Mouse (Mus musculus) kidney, postnatal 36 days (tissue): ENCODE measurements around the gene Qprt.
"Not testable (repeated sequence)": the region's sequence is repeated elsewhere in the genome, so short reads cannot be mapped to it uniquely, and the experiment has no call there.

Experiments
- DNase-seq, 2 experiments: peaks; one replicate each; pipeline ENCODE4 v3.0.0; 2021 to 2022; ENCODE audit warnings: mixed read lengths in 2 of 2

Gene Qprt

DNA sequence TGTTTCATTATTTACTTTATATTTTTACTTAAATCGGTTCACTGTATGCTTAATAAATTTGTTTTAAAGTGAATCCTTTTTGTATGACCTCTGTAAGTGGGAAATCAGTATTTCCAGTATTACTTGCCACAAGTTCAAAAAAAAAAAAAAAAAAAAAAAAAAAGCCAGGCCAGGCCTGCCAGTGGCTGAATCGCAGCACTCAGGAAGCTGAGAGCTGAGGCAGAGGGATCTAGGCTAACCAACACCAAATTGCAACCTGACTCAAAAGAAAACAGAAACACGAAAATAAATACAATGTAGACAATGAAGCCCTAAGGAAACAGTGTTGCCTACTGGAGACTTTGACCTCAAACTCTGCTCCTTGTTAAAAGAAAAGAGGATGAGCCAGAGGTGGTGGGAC, 28.1 kb downstream of the Qprt start:
- DNase-seq = no peak

DNA sequence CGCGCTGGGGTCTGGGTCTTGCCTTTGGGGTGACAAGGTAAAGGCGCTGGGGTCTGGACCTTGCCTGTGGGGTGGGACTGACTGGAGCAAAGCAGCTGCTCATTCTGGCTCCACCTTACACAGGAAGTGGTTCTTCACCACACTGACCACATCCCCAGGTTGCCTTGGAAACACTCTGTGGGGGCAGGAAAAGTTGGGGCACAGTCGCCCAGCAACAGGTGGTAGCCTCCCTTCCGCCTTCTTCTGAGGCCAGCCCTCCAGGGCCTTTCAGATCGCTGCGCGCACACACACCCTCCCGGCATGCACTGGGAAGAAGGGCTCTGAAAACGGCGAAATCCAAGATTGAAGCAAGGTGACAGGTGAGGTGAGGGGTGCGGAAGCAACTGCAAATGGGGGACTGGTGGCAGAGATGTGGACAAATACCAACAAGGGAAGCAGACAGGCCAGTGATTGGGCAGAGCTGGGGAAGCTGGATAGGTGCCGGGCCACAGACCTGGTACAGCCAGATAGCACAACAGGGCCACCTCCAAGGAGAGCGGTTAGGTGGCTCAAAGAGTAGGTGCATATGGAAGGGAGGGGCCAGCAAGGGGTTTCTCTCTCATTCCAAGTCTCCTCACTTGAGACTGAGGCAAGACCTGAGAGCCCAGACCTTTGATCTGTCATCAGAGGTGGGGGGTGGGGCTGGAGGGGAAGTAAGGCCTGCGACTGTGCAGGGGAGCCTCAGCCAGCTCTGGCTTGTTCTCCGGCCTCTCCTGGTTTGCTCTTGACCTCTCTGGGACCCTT, 30.7 kb downstream of the Qprt start, which contains the start of gene AI467606:
Gene AI467606, plus strand, starts transcription at position 246 of the 783 bp plus-strand sequence.
- DNase-seq = peak; percentile 39 to 48

DNA sequence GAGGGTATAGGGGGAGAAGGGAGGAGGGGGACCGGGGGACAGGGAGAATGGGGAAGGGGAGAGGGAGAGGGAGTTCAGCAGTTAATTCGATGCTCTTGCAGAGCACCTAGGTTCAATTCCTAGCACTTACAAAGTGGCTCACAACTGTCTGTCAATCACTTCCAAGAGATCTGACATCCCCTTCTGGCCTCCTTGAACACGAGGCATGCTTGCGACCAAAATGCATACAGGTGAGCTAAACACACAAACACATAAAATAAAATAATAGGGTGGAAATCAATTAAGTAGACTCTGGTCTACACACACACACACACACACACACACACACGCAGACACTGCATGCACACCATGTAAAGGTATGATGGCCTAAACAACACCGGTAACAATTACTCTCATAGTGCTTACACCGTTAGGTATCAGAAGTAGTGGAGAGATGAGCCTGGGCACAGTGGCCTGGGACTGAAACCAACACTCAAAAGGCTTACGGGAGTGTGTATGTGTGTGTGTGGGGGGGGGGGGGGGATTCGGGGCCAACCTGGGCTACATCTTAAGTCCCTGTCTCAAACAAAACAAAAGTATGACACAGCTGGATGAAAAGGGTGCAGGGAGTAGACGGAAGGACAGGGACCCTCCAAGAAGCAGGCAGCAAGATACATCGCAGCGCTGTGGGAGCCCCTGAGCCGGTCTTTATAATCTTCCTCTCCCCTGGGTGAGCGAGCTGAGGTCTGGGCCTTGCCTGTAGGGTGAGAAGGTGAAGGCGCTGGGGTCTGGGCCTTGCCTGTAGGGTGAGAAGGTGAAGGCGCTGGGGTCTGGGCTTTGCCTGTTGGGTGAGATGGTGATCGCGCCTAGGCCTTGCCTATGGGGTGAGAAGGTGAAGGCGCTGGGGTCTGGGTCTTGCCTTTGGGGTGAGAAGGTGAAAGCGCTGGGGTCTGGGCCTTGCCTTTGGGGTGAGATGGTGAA, 31.6 kb downstream of the Qprt start:
- no peak for DNase-seq

DNA sequence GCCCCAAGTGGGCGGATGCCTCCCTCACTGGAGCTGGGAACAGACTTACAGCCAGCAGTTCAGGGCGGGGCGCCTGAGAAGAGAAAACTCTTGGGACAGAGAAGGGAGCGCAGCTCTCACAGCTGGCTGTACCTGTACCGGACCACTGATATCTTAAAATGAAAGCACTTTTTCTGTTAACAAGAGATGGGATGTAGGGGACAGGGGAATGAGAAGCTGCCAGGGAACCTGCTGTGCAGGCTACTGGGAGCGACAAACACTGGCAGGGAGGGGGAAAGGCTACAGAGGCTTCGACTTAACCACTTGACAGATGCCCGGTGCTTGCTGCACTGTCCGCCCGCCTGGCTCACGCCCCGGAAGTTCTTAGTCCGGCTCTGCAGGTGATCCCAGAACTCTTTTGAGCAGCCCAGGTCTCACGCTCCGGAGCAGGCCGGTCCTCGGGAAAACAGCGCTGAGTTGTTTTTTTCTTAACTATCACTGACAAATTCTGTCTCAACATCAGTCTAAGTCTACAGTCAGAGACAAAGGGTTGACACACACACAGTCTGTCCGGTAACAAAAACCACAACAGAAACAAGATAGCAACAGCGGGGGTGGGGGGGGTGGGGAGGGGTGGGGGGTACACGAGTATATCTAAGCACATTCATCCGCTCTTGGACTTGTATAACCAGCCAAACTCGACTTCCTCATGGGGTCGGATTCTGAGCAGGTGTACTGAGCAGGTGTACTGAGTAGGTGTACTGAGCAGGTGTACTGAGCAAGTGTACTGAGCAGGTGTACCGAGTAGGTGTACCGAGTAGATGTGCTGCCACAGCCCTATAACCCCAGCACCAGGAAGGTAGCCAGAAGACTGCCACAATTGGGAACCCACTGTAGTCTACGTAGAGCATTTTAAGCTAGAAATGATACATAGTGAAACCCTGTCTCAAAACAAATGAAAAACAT, 32.9 kb downstream of the Qprt start:
- DNase-seq = peak; percentile 47 to 57

DNA sequence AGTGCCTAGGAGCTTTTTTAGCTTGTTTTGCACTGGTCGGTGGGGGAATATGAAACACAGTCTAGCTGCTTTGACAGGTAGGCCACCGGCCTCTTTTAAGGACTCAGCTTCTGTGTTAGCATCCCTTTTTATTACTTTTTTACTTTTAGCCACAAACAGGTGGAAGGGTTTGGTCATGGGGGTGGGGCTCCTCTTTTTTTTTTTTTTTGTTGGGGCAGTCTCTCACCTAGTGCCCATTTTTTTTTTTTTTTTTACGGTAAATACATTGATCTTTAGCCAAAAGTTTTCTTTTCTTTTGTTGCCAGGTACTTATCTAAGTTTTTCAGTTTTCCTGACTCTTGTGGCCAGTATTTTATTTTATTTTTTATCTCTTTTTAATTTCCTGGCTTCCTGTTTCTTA, 33.9 kb downstream of the Qprt start:
- no peak for DNase-seq

DNA sequence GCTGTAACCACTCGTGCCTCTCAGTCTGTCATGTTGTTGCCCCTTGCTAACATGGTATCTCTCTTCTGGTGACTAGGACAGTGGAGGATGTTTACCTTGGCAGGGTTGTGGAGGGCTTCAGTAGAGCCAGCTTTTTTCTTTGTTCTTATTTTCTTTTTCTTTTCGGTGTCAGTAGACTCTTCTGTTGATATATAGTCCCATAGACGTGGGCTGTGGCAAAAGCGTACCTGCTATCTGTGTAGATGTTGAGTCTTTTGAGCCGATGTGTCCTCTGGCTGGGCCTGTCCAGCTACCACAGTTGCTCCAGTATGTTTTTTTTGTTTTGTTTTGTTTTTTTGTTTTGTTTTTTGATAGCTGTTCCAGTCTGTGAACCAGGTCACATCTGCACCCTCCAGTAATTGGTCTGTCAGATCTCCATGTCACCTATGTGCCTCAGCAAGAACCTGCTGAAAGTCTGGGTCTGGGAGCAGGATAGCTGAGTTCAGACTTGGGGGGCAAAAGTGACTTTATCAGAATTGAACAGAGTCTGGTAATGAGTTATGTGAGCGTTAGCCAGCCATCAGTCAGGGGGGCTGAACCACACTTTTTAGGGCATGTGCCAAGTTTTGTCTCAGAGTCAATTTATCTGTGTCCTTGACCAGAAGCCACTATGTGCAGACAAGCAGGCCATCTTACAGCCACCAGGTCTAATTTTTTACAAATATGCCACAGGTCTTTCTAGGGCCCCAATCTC, 34.6 kb downstream of the Qprt start, which contains the start of gene Zg16:
Gene Zg16, minus strand, starts transcription at position 51 of the 733 bp plus-strand sequence.
- not testable (repeated sequence) for DNase-seq

DNA sequence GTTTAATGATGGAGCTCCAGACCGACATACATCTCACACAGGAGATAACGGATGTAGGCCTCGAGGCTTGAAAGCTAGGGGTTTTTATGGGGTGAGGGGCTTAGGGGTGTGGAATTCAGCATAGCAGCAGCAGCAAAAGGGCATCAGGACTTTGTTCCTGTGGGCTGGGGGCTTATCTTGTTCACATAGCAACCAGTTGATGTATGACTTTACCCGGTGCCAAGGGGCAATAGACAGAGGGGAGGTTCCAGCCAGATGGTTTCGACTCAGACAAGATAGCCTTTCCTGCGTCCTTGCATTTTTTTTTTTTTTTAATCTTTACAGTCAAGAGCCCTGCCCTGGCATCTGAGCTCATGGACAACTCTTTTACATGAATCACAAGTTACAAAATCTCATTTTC, 36.3 kb downstream of the Qprt start:
- DNase-seq = not testable (repeated sequence)

DNA sequence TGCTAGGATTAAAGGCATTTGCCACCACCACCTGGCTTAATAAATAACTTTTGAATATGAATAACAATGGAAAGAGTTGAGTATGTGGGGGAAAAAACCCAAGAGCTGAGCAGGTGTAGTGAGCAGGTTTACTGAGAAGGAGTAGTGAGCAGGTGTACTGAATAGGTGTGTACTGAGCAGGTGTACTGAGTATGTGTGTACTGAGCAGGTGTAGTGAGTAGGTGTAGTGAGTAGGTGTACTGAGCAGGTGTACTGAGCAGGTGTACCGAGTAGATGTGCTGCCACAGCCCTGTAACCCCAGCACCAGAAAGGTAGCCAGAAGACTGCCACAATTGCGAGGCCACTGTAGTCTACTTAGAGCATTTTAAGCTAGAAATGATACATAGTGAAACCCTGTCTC, 37.2 kb downstream of the Qprt start:
- DNase-seq = no peak

DNA sequence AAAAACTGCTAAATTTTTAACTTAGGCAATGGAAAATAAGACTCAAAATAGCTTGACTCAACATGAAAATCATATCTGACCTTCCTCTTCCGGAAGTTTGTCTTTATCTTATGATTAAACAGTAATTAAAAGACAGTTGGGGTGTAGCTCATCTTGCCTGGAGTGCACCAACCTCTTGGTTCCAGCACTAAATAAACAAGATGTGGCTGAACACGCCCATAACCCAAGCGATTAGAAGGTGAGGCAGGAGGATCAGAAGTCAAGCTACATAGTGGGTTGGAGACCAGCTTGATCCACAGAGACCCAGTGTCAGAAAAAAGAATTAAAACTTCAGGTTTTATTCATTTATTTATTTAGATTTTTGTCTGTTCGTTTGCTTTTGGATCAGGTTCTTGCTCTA, 38.3 kb downstream of the Qprt start:
- no peak for DNase-seq

DNA sequence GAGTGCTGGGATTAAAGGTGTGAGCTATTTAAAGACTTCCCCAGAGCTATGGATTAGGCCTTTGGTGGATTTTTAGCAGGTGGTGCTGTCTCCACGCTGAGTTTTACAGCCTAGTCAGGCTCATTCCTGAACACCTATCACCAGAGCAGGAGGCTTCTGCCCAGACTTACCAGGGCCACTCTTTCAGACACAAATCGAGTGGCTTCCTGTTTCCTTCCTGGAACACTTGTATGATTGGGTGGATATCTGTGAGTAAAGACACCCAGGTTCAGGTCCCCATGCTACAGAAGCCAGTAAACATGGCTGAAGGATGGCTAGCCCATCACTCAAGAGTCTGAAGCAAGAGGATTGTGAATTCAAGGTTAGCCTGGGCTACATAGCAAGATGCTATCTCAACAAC, 39.0 kb downstream of the Qprt start:
- DNase-seq = no peak

DNA sequence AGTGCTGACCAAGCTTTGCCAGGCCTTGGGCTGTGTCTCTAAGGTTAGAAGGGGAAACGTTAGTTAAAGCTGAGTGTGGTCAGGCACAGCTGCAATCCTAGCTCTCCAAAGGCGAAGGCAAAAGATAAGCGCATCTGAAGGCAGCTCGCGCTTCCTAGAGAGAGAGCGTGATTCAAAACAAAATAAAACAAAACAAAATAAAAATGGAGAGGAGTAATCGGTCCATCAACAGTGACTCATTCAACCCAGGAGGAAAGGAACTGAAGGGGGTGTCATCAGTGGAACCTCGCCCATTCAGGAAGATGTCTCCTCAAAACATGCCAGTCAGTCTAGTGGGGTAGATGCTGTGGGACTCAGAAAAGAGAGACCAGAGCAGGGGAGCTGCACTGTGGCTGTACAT, 39.8 kb downstream of the Qprt start:
- DNase-seq = no peak

DNA sequence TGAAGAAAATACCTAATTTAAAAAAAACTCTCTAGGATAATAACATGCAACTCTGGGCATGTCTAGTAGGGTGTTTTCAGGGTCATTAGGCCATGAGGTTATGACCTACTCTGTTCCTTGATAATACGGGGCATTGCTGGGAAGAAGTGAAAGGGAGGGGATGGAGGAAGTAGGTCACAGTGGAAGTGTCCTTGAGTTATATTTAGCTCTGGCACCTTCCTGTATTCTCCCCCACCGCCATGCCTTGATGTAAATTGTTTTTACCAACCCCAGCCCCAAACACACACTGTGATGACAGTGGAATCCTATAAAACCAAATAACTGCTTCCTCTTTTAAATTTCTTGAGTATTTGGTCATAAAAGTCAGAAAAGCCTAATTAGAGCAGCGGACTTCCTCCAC, 42.0 kb downstream of the Qprt start:
- DNase-seq = no peak

DNA sequence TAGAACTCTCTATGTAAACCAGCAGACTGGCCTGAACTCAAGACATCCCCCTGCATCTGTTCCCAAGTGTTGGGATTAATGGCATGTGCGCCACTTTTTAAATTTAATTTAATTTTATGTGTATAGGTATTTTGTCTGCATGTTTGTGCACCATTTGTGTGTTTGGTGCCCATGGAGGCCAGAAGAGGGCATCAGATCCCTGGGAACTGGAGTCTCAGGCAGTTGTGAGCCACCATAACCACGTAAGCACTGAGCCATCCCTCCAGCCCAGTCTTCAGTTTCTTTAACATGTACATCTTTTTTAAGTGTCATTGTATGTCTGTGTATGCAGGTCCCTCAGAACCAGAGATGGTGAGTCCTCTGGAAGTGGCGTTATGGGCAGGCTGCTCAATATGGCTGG, 44.3 kb downstream of the Qprt start:
- no peak for DNase-seq

DNA sequence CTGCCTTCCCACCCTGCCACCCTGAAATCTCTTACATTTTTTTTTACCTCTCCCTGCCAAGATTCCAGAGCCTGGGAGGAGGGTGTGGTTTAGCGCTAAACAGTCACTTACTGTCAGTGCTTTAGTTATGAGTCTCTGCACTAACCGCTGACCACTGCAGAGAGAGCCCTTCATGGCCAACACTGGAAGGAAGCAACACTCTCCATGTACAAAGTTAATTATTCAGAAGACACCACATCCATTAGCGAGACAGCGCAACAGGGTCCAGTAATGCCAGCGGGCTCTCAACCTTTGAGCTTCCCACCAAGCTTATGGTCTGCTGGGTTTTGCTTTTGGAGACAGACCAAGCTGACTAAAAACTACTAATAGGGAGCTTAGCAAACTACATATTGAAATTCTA, 45.8 kb downstream of the Qprt start:
- DNase-seq = peak; percentile 53 to 75

DNA sequence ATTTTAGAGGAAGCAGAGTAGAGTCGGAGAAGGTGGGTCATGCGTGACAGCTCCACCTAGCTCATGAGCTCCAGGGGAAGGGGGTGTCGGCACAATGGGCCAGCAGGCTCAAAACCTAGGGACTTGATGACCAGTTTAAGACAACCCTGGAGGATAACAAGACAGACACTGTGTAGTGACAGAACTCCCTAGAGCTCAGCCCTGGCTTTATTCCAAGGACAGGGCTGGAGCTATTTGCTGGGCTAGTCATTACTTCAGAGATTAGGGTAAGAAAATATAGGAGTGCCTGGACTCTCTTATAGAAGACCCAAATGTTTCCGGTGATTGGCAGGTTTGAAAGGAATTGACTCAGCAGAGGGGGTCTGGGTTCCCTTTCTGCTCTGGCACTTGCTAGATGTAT, 48.8 kb downstream of the Qprt start:
- DNase-seq = no peak

DNA sequence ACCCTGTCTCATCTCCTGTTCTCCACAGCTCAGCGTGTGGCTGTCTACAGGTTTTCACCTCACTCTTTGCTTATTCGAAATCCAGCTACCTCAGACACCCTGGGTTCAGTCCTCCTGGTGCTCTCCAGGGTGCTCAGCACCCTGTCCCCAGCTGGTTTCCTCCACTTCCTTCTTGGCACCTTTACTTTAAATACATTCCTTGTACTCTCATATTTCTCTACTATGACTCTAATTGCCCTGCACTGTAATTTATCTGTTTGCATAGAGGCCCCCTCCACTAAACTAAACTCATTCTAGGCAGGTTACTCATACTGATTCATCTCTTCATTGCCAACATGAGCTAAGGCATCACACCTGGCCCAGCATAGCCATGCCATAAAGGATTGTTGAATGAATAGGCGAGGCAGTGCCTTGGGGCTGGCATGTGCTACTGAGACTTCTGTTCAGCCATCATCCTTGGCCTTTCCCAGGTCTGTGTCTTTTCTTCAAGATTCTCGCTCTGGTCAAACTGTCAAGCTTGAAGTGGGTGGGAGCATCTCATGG, 51.1 kb downstream of the Qprt start:
- DNase-seq = no peak

DNA sequence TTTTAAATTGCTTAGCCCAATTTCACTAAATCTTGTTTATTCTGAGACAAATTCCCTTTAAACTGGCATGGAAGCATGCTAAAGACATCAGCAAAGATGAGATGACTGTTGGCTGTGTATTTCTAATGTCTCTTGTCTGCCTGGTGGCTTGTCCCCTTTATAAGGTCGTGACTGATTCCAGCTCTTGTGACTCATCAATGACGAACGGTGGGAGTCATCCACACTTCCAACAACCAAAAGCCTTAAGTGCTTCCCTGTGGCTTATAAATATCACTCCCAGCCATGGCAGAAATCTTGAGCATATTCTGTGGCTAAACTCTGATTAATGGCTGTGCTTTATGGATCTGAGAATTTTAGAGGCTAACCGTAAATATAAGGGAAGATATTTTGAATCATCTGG, 55.7 kb downstream of the Qprt start:
- DNase-seq = no peak

DNA sequence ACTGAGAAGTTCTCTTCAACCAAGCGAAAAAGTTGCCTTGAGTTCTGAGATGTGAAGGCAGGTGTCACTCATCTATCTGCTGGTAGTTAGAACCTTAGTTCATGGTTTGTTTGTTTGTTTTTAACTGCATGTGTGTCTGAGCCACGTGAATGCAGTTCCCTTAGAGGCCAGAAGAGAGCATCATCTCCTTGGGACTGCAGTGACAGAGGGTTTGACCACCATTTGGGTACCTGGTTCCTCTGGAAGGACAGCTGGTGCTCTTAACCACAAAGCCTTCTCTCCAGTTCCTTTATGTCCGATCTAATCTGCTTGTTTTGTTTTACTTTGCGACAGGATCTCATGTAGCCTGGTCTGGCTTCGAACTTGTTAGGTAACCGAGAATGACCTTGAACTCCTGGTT, 56.5 kb downstream of the Qprt start:
- no peak for DNase-seq
